Mouse (Mus musculus): ENCODE measurements around the gene Zdhhc18. TPM values are rescaled to one million over a fixed set of nuclear protein-coding genes. Genes with fewer than 3 reads are reported as not detected.

Gene Zdhhc18
- polyA plus RNA-seq, 1 experiment from 2014 or later, result 4.9 TPM

GRCm38 (mm10) chr4:133645195-133645594 lies 4.8 kb downstream of the Zdhhc18 start:
- Histone ChIP-seq H3K4me2 (replicated peaks) (no peak overlapping the region), H3K4me1 (no peaks in the 10 kb centered on the region), H3K4me3 (no peak overlapping the region), H3K36me3 (no peaks in the 10 kb centered on the region), H3K9ac (replicated peaks) (no peak overlapping the region), H3K27me3 (no peaks in the 10 kb centered on the region), H3K27ac (replicated peaks) (no peak overlapping the region), H3K9me3 (no peaks in the 10 kb centered on the region)
- no peak for ATAC-seq (replicated peaks)
- WGBS, result 86% methylated on average over 3 of the region's 3 CpGs

GRCm38 (mm10) chr4:133634043-133634410 lies 15.9 kb downstream of the Zdhhc18 start:
- no peak for ATAC-seq (replicated peaks)
- Histone ChIP-seq H3K4me2 (replicated peaks) (no peak overlapping the region), H3K9me3 (no peaks in the 10 kb centered on the region), H3K4me3 (no peak overlapping the region), H3K27me3 (no peaks in the 10 kb centered on the region), H3K27ac (replicated peaks) (no peak overlapping the region), H3K36me3 (no peaks in the 10 kb centered on the region), H3K4me1 (peaks cover 16% of the 10 kb centered on the region), H3K9ac (replicated peaks) (no peak overlapping the region)
- WGBS, result 84% methylated on average over 5 of the region's 5 CpGs

- peak overlapping the region; percentile 97 for H3K4me2 ChIP-seq (replicated peaks)
- H3K4me3 ChIP-seq, result peak overlapping the region; percentile 88
- ATAC-seq (replicated peaks), result peak; percentile 94
- H3K9me3 ChIP-seq, result no peaks in the 10 kb centered on the region
- 10% methylated on average over 36 of the region's 47 CpGs for WGBS
- no peaks in the 10 kb centered on the region for H3K36me3 ChIP-seq
- peak overlapping the region; percentile 84 for H3K27ac ChIP-seq (replicated peaks)
- peak overlapping the region; percentile 92 for H3K9ac ChIP-seq (replicated peaks)
- H3K27me3 ChIP-seq, result no peaks in the 10 kb centered on the region
- peaks cover 16% of the 10 kb centered on the region for H3K4me1 ChIP-seq
Measured at GRCm38 (mm10) chr4:133633332-133634042, 16.5 kb downstream of the Zdhhc18 start.

- Histone ChIP-seq H3K4me1 (peaks cover 16% of the 10 kb centered on the region), H3K4me3 (peak overlapping the region; percentile 88), H3K9ac (replicated peaks) (peak overlapping the region; percentile 92), H3K36me3 (no peaks in the 10 kb centered on the region), H3K9me3 (no peaks in the 10 kb centered on the region), H3K27ac (replicated peaks) (peak overlapping the region; percentile 84), H3K4me2 (replicated peaks) (peak overlapping the region; percentile 97), H3K27me3 (no peaks in the 10 kb centered on the region)
- ATAC-seq (replicated peaks), result peak; percentile 81
- under 1% methylated on average over 55 of the region's 69 CpGs for whole genome bisulfite sequencing
Measured at GRCm38 (mm10) chr4:133632483-133633327, 17.2 kb downstream of the Zdhhc18 start.

GRCm38 (mm10) chr4:133631769-133632411 lies 18.1 kb downstream of the Zdhhc18 start:
- H3K27ac ChIP-seq (replicated peaks), result no peak overlapping the region
- H3K27me3 ChIP-seq, result no peaks in the 10 kb centered on the region
- peak overlapping the region; percentile 88 for H3K4me3 ChIP-seq
- 27% methylated on average over 9 of the region's 9 CpGs for WGBS
- no peak for ATAC-seq (replicated peaks)
- H3K9me3 ChIP-seq, result no peaks in the 10 kb centered on the region
- H3K4me1 ChIP-seq, result peaks cover 16% of the 10 kb centered on the region
- H3K9ac ChIP-seq (replicated peaks), result peak overlapping the region; percentile 92
- H3K4me2 ChIP-seq (replicated peaks), result peak overlapping the region; percentile 97
- no peaks in the 10 kb centered on the region for H3K36me3 ChIP-seq

GRCm38 (mm10) chr4:133631071-133631768 lies 18.7 kb downstream of the Zdhhc18 start:
- Histone ChIP-seq H3K4me3 (no peak overlapping the region), H3K9ac (replicated peaks) (no peak overlapping the region)
- WGBS, result 86% methylated on average over 14 of the region's 14 CpGs

GRCm38 (mm10) chr4:133630326-133630920 lies 19.5 kb downstream of the Zdhhc18 start:
- no peak overlapping the region for H3K4me2 ChIP-seq (replicated peaks)
- H3K27ac ChIP-seq (replicated peaks), result no peak overlapping the region
- H3K9me3 ChIP-seq, result no peaks in the 10 kb centered on the region
- H3K27me3 ChIP-seq, result no peaks in the 10 kb centered on the region
- peaks cover 16% of the 10 kb centered on the region for H3K4me1 ChIP-seq
- H3K36me3 ChIP-seq, result peaks cover 4% of the 10 kb centered on the region
- H3K4me3 ChIP-seq, result no peak overlapping the region
- no peak for ATAC-seq (replicated peaks)
- WGBS, result 90% methylated on average over 8 of the region's 8 CpGs
- no peak overlapping the region for H3K9ac ChIP-seq (replicated peaks)

More at GRCm38 (mm10) chr4:133631071-133631768, 18.7 kb downstream of the Zdhhc18 start:
- no peaks in the 10 kb centered on the region for H3K27me3 ChIP-seq
- no peaks in the 10 kb centered on the region for H3K36me3 ChIP-seq
- H3K4me2 ChIP-seq (replicated peaks), result no peak overlapping the region
- H3K4me1 ChIP-seq, result peaks cover 16% of the 10 kb centered on the region
- no peak overlapping the region for H3K27ac ChIP-seq (replicated peaks)
- no peaks in the 10 kb centered on the region for H3K9me3 ChIP-seq
- no peak for ATAC-seq (replicated peaks)

- H3K27me3 ChIP-seq, result no peaks in the 10 kb centered on the region
- no peak for ATAC-seq (replicated peaks)
- WGBS, result 91% methylated on average over 7 of the region's 7 CpGs
- H3K4me2 ChIP-seq (replicated peaks), result no peak overlapping the region
- peaks cover 16% of the 10 kb centered on the region for H3K4me1 ChIP-seq
- H3K4me3 ChIP-seq, result no peak overlapping the region
- H3K9ac ChIP-seq (replicated peaks), result no peak overlapping the region
- no peak overlapping the region for H3K27ac ChIP-seq (replicated peaks)
- no peaks in the 10 kb centered on the region for H3K9me3 ChIP-seq
- H3K36me3 ChIP-seq, result peaks cover 8% of the 10 kb centered on the region
Measured at GRCm38 (mm10) chr4:133629191-133629590, 20.8 kb downstream of the Zdhhc18 start.

- 94% methylated on average over 2 of the region's 2 CpGs for WGBS
- no peak overlapping the region for H3K4me2 ChIP-seq (replicated peaks)
- H3K9me3 ChIP-seq, result no peaks in the 10 kb centered on the region
- peaks cover 8% of the 10 kb centered on the region for H3K36me3 ChIP-seq
- no peak for ATAC-seq (replicated peaks)
- H3K4me1 ChIP-seq, result peaks cover 15% of the 10 kb centered on the region
- H3K27me3 ChIP-seq, result no peaks in the 10 kb centered on the region
- no peak overlapping the region for H3K4me3 ChIP-seq
- no peak overlapping the region for H3K9ac ChIP-seq (replicated peaks)
- H3K27ac ChIP-seq (replicated peaks), result no peak overlapping the region
Measured at GRCm38 (mm10) chr4:133628517-133628916, 21.4 kb downstream of the Zdhhc18 start.

GRCm38 (mm10) chr4:133627039-133627438 lies 22.9 kb downstream of the Zdhhc18 start:
- H3K27ac ChIP-seq (replicated peaks), result no peak overlapping the region
- no peaks in the 10 kb centered on the region for H3K27me3 ChIP-seq
- peaks cover 8% of the 10 kb centered on the region for H3K4me1 ChIP-seq
- H3K9ac ChIP-seq (replicated peaks), result no peak overlapping the region
- no peak overlapping the region for H3K4me2 ChIP-seq (replicated peaks)
- no peak overlapping the region for H3K4me3 ChIP-seq
- no peak for ATAC-seq (replicated peaks)
- 91% methylated on average over 14 of the region's 14 CpGs for WGBS
- peaks cover 8% of the 10 kb centered on the region for H3K36me3 ChIP-seq
- H3K9me3 ChIP-seq, result no peaks in the 10 kb centered on the region

GRCm38 (mm10) chr4:133626621-133627020 lies 23.3 kb downstream of the Zdhhc18 start:
- no peak for ATAC-seq (replicated peaks)
- no peaks in the 10 kb centered on the region for H3K9me3 ChIP-seq
- H3K27me3 ChIP-seq, result no peaks in the 10 kb centered on the region
- WGBS, result 88% methylated on average over 9 of the region's 9 CpGs
- peaks cover 8% of the 10 kb centered on the region for H3K36me3 ChIP-seq
- H3K9ac ChIP-seq (replicated peaks), result no peak overlapping the region
- no peak overlapping the region for H3K4me2 ChIP-seq (replicated peaks)
- no peak overlapping the region for H3K4me3 ChIP-seq
- peaks cover 3% of the 10 kb centered on the region for H3K4me1 ChIP-seq
- no peak overlapping the region for H3K27ac ChIP-seq (replicated peaks)

Measured in forebrain, embryonic 15.5 days (tissue).